Mouse (Mus musculus) cerebellum, adult 2 months (tissue): Measurements from ENCODE around the gene Yif1a. TPM values are rescaled to one million over a fixed set of nuclear protein-coding genes. Genes with fewer than 3 reads are reported as not detected.

Experiments
- DNase-seq, 2 experiments: peaks; one replicate each; pipeline ENCODE4 v3.0.0; 2021
- H3K27ac ChIP-seq: fragments of 200-500 bp; 2 replicates; pipeline ENCODE4 v1.5.1; 2012; ENCODE audit warnings: low read length, control low read depth, inconsistent platforms; ENCODE audit not compliant: insufficient read depth
- H3K27me3 ChIP-seq: fragments of 200-500 bp; 2 replicates; pipeline ENCODE4 v1.6.1; 2012; ENCODE audit warnings: inconsistent platforms, mild to moderate bottlenecking, low read length, moderate library complexity; ENCODE audit not compliant: control insufficient read depth, insufficient read depth
- H3K4me1 ChIP-seq: fragments of 200-500 bp; 2 replicates; pipeline ENCODE4 v1.6.1; 2011; ENCODE audit warnings: low read length; ENCODE audit not compliant: control insufficient read depth, insufficient read depth
- H3K4me3 ChIP-seq: fragments of 200-500 bp; replicated peaks from 2 replicates; pipeline ENCODE3; 2011; ENCODE audit warnings: mild to moderate bottlenecking, low read depth, low read length, control low read depth; ENCODE audit not compliant: insufficient read depth
- CTCF ChIP-seq: fragments of 200-500 bp; IDR thresholded peaks from 2 replicates; pipeline ENCODE4 v1.5.1; 2011; ENCODE audit warnings: low read depth, mild to moderate bottlenecking, control low read depth, low read length, moderate library complexity, borderline replicate concordance; ENCODE audit not compliant: insufficient read depth
- POLR2A ChIP-seq: fragments of 200-500 bp; IDR thresholded peaks from 2 replicates; pipeline ENCODE4 v1.6.1; 2011; ENCODE audit warnings: low read length, control low read depth, borderline replicate concordance; ENCODE audit not compliant: insufficient read depth
- WGBS: fragments of 180-500 bp; shearing (Covaris S2); methylation state at CpG from one replicate; pipeline ENCODE4 v1.1.7; 2018; 5-methylcytosine and 5-hydroxymethylcytosine counted together
- polyA plus RNA-seq: library from polyadenylated mRNA; depleted of rRNA; stranded (reverse); fragments of >200 nt; gene quantifications from 2 replicates; pipeline ENCODE4 v1.2.3, GENCODE M21; 2012

Yif1a gene
- polyA plus RNA-seq, 1 experiment: 98.4 TPM

DNA sequence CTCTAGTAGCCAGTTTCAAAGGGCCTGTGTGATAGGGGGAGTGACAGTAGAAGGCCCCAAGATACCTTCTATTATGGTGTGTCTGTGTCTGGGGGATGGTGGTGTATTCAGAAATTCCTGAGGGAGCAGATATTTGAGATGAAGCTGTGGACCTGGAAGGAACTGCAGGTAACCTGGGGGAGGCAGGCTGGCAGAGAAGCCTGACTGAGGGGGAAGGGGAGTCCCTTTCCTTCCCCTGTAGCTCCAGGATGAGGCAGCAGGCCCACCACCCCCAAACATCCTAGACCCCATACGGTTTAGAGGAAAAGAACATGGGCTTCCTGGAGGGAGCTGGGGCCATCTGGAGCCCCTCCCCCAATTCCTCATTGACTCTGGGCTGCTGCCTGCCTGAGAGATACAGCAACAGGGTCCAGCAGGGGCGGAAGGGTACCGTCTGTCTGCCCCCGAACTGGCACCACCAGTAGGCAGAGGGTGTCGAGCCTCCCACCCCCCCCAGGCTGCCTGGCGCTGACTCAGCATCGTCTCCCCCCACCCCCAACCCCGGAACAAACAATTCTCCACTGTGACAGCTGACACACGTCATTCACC lies 7.6 kb downstream of the Yif1a start:
- TF ChIP-seq POLR2A (no peak), CTCF (no peak)
- no peak for DNase-seq
- Histone ChIP-seq H3K4me1 (peaks cover 22% of the 10 kb centered on the region), H3K27me3 (no peaks in the 10 kb centered on the region), H3K27ac (no peak overlapping the region), H3K4me3 (no peak overlapping the region)
- WGBS: 9% methylated on average over 9 of the region's 9 CpGs

DNA sequence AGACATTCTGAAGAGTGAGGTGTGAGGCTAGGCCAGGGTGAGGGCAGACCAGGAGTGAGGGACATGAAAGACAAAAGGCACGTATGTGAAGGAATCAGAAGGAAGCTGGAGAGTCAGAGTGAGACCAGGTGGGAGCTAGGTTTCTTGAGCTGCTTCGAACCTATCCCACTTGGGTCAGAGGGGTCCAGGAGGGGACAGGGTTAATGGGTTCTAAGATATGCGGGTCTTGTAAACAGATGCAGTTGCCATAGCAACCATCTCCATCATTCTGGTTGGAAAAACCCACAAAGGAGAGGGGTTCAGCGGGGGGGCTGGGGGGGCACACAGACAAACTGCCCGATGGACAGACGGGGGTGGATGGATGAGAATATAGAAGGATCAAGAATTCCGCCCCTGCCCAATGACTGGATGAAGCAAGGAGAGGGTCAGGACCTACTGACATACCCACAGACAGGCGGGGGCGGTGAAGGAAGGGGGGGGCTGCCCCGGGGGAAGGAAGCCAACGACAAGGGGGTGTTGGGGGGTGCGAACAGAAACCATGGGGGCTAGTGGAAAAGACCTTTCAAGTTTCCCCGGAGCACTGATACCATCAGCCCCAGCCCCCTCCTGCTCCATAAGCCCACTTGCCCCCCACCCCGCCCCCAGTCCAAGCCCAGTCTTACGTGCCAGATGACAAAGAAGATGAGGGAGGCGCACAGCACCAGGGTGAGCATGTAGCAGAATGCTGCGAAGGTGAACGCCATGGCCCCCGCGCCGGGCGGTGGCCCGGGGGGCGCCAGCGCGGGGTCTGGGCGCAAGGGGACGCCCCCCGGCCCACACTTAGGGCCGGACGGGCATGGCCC lies 9.4 kb downstream of the Yif1a start:
- 3% methylated on average over 30 of the region's 31 CpGs for WGBS
- TF ChIP-seq POLR2A (no peak), CTCF (no peak)

DNA sequence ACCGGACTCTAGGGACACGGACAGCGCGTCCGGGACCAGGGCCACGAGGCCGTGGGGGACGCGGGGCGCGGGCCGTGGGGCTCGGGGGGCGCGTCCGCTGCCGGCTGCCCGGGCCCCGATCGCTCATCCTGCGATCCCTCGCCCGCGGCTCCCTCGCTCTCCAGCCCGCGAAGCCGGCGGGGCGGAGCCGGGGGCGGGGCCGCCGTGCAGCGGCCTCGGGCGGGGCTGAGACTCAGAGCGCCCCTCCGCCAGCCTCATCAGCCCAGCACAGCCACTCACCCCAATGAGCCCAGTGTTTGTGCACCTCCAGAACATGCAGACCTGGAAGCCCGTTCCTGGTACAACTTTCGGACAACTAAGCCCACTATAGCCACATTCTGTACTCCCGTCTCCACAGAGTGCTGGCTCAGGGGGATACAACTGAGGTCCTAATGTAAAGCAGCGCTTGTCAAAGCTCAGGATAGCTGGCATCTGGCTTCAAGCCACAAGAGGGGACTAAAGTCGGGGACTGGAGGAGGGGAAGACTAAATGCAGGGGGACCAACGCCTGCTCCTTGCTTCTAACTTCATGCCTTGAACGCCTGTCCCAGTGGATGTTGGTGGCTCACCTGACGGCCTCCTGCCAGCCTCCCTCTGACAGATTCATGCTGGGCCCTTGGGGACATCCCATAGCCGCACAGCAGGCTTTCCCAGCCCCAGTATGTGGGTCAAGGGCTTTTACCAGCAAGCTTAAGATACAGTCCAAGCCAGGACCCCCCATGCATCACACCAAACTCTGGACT lies 10.2 kb downstream of the Yif1a start, which contains the start of gene Cnih2:
Gene Cnih2, minus strand, starts transcription at position 159 of the 781 bp plus-strand sequence.
- Histone ChIP-seq H3K27ac (peak within 1 kb of the TSS; percentile 45), H3K4me1 (peaks cover 22% of the 10 kb centered on the region), H3K27me3 (no peaks in the 10 kb centered on the region), H3K4me3 (peak within 1 kb of the TSS; percentile 77)
- 2% methylated on average over 44 of the region's 48 CpGs for WGBS
- TF ChIP-seq POLR2A: 0 out of 2 replicates have a peak, but pooled peaks have one; percentile 31
- no peak for TF ChIP-seq CTCF
- DNase-seq: peak; percentile 76 to 78

More for the DNA sequence above, 9.4 kb downstream of the Yif1a start:
- Histone ChIP-seq H3K27me3 (no peaks in the 10 kb centered on the region), H3K4me1 (peaks cover 22% of the 10 kb centered on the region), H3K27ac (peak overlapping the region; percentile 35), H3K4me3 (peak overlapping the region; percentile 77)
- DNase-seq: no peak

DNA sequence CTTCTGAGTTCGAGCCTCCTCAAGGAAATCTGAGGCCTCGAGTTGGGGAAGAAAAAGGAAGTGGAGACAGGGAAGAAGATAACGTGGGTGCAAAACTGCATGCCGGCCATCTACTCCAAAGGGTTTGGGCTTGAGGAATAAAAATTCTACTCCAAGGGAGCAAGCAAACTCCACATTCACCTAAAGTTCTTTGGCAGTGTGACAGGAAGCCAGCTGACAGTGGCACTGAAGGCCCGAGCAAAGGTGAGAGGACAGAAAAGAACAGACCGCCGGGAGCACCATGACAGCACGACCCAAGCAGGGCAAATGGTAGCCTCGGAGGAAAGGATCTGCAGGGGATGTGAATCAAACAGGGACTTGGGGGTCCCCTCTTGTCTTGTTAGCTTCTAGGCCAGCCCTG lies 17.7 kb downstream of the Yif1a start:
- TF ChIP-seq CTCF: no peak
- no peak for TF ChIP-seq POLR2A
- H3K27me3 ChIP-seq: no peaks in the 10 kb centered on the region
- H3K4me3 ChIP-seq: peak overlapping the region; percentile 72
- peaks cover 14% of the 10 kb centered on the region for H3K4me1 ChIP-seq
- DNase-seq: peak in 1 of 2 experiments; percentile 53
- H3K27ac ChIP-seq: peak overlapping the region; percentile 81
- 4% methylated on average over 9 of the region's 9 CpGs for WGBS

DNA sequence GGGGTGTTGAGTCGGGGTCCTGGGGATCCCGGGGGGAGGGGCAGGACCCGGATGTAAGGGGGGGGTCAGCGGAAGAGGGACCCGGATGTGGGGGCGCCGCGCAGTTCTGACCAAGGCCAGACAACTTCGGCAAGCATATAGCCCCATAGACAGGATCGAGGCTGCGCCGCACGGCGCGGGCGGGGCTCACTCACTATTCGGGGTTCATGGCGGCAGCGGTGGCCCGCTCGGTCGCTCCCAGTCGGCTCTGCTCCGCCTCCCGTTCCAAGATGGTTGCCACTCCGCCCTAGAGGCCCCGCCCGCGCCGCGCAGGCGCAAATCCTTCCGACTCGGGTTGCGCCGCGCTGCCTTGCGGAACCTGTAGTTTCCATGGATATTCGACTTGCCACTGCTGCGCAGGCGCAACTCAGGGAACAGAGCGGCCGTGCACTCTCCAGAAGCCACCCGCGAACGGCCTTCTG lies 18.4 kb downstream of the Yif1a start, which contains the start of gene Rab1b:
Gene Rab1b, minus strand, starts transcription at position 342 of the 461 bp plus-strand sequence.
- under 1% methylated on average over 46 of the region's 46 CpGs for WGBS

DNA sequence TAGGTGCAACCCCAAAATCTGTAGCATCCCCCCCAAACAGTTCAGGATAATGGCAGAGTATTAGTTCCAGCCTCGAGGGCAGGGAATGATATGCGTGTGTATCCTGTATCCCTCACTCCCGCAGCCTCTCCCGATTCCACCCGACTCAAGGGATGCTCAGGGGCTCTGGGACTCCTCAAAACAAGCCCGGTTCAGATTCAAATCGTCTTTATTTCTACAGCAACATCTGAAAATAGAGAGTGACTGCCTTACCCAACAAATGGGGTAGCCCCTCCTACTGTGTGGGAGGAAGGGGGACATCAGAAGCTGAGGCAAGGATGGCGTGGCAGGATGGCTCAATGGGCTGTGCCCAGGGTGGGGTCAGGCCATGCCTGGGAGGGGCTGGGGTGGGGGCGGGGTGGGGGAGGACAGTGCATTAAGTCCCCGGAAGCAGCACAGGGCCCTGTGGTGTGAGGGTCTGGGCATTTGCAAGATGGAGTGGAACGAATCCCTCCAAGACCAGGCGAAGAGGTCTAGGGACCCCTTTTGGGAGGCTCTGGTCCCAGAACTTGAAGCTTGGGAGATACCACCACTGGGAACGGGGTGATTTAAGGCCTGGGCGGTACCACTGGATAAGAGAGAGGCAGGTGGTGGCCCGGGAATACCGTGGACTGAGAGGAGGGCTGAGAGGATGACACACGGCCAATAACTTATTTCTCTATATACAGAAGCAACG lies 19.4 kb downstream of the Yif1a start:
- H3K27ac ChIP-seq: no peak overlapping the region
- H3K4me3 ChIP-seq: no peak overlapping the region
- 74% methylated on average over 18 of the region's 18 CpGs for WGBS
- H3K4me1 ChIP-seq: peaks cover 14% of the 10 kb centered on the region
- H3K27me3 ChIP-seq: no peaks in the 10 kb centered on the region
- DNase-seq: peak in 1 of 2 experiments; percentile 26
- TF ChIP-seq POLR2A (no peak), CTCF (no peak)

More for the DNA sequence above, 18.4 kb downstream of the Yif1a start, which contains the start of gene Rab1b:
- peaks cover 14% of the 10 kb centered on the region for H3K4me1 ChIP-seq
- peak within 1 kb of the TSS; percentile 81 for H3K27ac ChIP-seq
- no peaks in the 10 kb centered on the region for H3K27me3 ChIP-seq
- peak; percentile 99 for DNase-seq
- TF ChIP-seq POLR2A (peak; percentile 70; the same call in 1 of the 2 replicates), CTCF (no peak)
- peak within 1 kb of the TSS; percentile 72 for H3K4me3 ChIP-seq

DNA sequence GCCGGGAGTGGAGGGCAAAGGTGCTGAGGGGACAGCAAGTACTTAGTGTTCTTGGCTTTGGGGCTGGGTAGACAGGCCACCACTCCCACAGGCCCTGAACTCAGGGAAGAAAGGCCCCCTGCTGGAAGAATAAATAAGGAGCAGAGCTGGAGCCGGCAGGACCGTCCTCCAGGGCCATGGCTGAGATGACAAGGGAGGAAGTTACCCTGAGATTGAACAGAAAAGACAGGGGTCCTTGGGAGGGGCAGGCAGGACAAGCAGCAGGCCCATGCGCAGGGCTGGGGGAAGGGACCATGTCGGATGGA lies 19.9 kb downstream of the Yif1a start:
- no peak overlapping the region for H3K27ac ChIP-seq
- no peak for TF ChIP-seq POLR2A
- no peak for TF ChIP-seq CTCF

More for the DNA sequence above, 19.9 kb downstream of the Yif1a start:
- Histone ChIP-seq H3K4me3 (no peak overlapping the region), H3K27me3 (no peaks in the 10 kb centered on the region), H3K4me1 (peaks cover 14% of the 10 kb centered on the region)
- 26% methylated on average over 5 of the region's 5 CpGs for WGBS
- peak in 1 of 2 experiments; percentile 34 for DNase-seq
